Mouse (Mus musculus) liver (tissue): ENCODE data around the gene Fam69b.

ENCODE experiments used
- DNase-seq: peaks from one replicate; pipeline ENCODE4 v3.0.0-alpha.2; 2020; ENCODE audit warnings: mixed read lengths

Fam69b gene

DNA sequence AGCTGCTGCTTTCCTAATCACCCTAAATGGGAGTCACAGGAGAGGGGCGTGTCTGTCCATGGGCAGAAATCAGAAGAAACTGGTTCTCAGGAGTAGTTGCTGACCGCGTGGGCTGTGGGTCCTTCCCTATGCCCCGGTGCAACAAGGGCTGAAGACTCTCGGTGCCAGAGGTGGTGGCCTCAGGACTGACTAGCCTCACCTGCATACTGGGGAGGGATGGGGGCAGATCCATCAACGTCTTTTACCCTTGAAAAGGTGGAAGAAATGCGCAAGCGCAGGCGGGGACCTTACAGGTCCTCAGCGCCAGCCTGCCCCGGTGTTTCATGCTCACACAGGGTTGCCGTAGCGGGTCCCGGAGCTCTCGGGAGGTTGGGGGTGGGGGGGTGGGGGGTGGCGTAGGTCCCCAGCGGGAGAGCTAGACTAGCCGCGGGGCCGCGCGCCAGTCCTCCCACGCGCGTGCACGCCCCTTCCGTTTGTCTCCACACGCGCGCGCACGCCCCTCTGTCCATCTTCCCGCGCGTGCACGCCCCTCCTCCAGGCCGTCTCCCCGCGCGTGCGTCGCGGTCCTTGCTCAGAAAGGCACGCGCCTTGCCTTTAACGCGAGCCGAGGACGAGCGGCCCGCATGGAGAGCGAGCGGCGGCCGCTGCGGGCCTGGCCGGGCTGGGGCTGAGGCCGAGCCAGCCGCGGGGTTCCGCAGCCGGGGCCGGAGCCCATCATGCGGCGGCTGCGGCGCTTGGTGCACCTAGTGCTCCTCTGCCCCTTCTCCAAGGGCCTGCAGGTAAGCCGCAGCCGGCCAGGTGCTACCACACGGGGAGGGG, at the start of gene Fam69b:
Gene Fam69b, plus strand, starts transcription at position 537 of the 819 bp plus-strand sequence.
- peak; percentile 62 for DNase-seq

DNA sequence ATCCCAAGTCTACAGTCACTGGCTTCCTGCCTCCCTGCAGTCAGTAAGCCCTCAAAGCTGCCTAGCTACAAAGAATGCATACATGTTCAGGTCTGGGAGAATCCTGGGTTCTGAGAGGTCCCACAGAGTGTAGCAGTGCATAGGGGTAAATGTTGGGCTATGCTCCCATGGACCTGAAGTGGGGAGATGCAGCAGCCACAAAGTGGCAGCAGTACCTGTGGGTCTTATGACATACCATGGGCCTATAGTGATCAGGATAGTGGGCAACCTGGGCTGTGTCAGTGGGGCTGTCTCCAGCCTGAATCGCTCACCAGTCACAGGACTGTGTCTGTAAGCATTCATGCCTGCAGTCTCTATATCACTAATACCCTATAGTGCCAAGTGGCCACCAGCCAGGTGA, 48.5 kb upstream of the Fam69b start, which contains the start of gene Egfl7:
Gene Egfl7, plus strand, starts transcription at position 301 of the 400 bp plus-strand sequence.
- DNase-seq = no peak

DNA sequence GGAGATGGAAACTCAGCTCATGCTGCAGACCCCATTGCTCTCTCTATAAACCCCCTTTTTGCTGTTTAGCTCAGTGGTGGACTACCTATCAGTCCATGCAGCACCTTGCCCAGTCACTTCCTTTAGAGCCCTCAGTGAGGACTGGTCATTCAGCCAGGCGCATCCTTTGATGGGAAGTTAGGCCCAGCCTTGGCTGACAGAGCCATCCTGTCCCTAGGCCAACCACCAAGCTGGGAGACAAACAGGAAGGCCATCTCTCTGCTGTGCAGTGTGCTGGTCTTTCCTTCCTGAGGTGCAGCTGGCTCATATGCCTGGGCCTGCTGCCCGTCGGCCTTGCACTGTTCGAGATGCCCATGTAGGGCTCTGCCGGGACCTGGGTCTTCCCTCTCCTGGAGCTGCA, 47.5 kb upstream of the Fam69b start:
- no peak for DNase-seq

DNA sequence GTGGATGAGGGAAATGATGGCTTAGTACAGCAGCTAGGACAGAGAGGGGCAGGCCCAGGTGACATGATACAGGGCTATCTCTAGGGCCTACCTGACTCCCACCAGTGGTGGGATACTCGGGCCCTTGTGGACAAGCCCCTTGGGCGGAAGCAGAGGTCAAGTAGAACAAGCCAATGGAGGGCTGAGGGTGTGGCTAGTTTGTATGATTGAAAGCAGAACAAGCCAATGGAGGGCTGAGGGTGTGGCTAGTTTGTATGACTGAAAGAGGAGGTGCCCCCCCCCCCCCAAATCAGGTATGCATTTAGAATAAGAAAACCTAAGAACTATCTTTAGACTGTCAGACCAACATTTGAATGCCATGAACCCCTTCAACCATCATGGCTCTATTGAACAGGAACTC, 46.1 kb upstream of the Fam69b start:
- no peak for DNase-seq

DNA sequence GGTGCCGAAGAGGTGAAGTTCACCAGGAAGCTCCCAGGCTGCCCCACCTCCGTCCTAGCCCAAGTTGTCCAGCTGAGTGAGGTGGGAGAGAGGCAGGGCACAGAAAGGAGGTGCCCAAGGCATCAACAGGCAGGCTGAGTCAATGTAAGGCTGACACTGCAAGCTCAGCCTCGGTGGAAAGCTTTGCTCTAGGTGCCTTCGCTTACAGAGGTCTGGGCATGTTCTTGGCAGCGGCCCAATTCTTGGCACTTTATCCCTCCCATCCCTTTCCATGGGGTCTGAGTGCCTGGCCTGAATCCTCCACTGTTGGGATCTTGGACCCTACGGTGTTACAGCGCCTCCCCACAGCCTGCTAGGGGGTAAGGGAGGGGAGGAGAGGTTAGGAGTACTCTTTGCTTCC, 45.5 kb upstream of the Fam69b start:
- no peak for DNase-seq

DNA sequence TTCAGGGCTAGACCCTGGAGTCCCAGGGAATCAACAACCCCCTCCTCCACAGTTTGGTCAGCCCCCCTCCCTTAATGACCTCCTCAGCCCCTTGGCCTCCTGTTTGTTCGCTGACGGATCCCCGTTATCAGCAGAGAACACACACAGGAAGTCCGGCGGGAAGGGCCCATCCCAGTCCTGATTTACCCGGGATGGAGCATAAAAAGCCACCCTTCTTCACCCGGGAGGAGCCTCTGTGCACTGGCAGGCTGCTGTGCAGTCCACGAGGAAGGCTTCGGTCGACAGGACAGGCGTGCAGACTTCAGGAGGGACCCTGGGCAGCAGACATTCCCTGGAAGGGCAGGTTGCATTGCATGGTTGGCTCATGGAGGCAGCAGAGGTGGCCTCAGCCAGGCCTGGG, 44.6 kb upstream of the Fam69b start:
- DNase-seq = peak; percentile 41

DNA sequence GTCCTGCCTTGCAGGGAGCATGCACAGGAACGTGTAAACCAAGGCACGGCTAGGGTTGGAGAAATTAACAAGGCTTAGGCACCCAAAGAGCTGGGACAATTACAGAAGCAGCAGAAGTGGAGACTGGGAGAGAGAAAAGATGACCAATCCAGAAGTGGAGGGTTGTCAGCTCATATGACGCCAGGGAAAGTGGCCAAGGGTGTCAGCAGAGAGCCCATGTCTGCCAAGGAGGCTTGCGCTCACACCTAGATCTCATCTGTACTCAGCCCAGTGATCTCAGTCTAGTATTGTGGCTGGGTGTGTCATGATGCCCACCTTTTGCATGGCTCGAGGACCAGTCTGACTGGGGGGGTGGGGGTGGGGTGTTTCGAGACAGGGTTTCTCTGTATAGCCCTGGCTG, 42.5 kb upstream of the Fam69b start:
- DNase-seq = no peak

DNA sequence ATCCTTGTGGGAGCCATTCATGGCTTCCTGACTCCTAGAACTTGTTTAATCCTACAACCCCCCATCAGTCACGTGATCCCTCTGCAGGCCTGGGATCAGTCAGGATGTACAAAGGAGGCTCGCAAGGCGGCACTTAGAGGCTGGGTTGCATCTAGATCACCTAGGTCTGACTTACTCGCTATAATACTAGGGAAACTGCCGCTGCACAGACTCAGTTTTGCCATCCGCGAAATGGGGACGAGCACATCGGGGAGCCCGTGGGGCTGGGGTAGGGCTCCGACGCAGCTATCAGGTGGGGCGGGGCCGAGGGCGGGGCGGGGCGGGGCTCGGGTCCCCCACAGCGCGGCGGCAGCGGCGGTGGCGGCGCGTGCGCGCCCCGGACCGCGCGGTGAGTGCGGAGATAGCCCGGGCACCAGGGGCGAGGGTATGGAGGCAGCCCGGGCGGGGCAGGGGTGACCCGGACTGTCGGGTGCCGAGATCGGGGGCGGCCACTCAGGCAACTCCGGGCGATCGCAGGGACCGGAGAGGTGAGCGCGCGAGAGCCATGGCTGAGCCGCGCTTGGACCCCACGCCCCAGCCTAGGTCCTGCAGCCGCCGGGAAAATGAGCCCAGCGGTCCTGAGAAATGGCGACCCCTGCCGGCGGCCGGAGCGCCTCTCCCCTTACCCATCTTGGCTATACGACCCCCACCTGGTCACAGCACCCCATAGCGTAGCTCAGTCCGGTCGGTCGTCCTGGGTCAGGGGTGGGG, 41.8 kb upstream of the Fam69b start, which contains the start of gene Gm20532:
Gene Gm20532, plus strand, starts transcription at position 346 of the 750 bp plus-strand sequence.
- DNase-seq = peak; percentile 78

DNA sequence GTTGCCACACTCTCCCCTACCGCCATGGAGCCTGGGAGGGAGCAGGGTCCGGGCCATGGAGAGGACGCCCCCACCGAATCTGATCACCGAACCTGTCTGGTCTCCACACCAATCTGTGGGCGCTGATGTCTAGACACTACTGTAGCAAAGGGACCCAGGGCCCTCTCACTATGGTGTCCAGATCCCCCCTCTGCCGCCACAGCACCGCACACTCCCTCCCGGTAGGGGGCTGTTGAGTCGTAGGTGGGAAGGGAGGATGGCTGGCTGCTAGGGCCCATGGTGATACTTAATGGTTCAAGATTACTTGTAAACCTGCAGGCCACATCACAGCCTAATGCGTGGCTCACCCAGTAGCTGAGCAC, 41.2 kb upstream of the Fam69b start:
- DNase-seq = no peak

DNA sequence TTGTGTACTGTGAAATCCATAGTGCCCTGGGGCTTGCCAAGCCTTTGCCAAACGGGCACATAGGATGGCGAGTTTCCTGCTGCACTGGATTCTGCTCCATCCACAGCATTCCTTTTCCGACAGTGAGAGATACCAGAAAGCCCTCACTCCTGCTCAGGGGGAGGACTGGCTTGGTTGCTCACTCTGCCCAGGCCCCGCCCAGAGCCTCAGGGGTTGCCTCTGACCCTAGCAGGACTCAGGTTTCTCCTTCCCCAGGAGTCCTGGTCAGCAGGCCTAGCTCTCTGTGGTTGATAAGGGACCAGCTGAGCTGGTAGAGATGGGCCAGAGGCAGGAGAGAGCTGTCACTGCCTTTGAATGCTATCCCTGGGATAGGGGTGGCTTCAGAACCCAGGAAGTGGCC, 39.7 kb upstream of the Fam69b start:
- no peak for DNase-seq

DNA sequence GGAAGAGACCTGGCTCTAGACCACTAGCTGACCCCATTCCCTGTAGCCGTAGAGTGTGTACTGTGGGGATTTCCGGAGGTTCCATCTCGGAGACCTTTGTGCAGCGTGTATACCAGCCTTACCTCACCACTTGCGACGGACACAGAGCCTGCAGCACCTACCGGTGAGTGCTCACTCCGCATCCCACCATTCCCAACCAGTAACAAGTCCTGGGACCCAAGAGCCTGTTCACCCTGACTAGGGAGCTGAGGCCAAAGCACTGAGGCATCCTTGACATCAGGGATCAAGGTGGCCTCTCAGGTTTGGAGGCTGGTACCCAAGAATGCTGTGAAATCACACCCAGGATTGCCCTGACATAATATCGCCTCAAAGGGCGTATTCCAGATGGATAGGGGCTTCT, 39.0 kb upstream of the Fam69b start:
- DNase-seq = no peak

DNA sequence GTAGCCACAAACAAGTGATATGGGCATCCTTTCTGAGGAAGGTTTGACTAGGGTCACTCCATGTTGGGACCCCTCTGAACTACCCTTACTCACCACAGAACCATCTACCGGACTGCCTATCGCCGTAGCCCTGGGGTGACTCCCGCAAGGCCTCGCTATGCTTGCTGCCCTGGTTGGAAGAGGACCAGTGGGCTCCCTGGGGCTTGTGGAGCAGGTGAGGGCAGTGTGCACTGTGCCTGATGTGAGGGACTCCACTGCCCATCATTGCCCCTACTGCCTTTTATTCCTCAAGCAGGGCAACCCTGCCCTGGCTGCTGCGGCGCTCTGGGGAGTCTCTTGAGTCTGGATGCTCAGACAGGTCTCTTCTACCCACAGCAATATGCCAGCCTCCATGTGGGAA, 38.0 kb upstream of the Fam69b start:
- no peak for DNase-seq

DNA sequence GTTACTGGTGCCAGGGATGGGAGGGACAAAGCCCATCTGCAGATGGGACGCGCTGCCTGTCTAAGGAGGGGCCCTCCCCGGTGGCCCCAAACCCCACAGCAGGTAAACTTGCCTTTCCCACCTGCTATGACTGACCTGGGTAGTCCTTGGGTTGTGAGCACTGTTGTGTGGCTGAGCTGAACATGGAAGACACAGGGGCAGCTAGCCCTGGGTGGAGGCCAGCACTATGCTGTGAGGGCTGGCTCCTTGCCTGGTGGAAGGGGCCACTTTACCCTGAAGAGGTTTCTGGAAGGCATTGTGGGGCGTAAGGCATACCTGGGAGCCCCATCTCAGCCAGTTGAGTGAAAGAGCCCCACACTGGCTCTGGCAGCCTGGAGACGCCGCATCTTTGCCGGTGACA, 37.3 kb upstream of the Fam69b start:
- DNase-seq = no peak

DNA sequence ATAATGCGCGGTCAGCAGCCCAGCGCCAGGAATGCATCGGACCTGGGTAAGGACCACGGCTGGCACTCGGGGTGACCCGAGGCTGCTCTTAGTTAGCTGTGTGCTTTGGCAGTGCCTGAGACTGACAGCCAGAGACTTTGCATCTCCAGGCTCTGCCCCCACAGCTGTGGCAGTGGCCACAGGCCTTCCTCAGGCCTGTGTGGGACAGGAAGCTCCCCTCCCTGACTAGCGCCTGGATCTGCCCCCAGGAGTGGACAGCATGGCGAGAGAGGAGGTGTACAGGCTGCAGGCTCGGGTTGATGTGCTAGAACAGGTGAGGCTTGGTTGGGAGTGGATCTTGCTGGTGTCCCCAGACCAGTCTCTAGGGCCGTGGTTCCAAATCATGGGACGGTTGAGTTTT, 36.8 kb upstream of the Fam69b start:
- DNase-seq = no peak

DNA sequence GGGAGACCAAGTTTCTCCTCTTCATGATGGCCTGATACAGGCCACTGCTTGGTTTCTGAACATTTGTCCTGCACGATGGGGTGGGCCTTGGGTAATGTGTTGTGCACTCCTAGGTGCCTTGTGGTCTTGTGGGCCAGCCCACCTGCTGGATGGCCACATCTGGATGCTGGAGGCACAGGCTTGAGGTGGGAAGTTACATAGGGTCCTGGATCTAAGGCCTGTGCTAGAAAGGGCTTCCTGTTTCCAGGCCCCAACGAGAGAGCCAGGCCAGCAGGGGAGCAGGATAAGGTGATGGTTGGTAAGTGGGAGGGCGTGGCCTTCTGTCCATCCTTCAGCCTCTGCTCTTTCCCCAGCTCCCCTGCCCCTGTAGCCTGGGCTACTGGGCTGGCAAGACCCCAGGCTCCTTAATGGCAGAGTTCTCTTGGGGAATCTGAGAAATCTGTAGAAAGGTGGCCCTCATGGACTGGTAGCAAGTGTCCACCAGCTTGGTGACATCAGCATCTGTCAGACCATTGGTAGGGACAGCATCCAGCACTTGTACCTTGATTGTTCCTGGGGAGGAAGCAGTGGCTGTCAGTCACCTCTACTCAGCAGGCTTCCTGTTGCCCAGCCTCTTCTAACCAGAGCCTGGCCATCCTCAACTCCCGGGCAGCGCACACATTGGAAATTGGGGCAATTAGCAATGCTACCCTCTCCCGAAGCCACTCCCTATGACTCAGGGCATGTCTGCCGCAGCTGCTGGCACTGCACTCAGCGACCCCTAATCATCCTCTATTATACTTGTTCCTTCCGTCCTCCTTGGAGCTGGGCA, 34.8 kb upstream of the Fam69b start:
- DNase-seq = no peak

DNA sequence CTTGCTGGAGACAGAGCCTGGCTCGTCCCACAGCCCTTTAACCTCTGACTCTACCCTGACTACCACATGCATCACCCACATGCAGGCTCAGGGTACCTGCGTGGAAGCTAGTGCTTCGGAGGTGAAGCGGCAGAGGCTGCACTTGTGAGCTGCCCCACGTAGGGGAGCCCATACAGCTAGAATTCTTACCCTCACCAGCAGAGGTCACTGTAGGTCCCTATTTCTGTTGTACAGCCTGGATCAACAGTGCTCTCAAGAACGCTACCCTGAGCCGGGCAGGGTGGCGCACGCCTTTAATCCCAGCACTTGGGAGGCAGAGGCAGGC, 34.3 kb upstream of the Fam69b start:
- peak; percentile 61 for DNase-seq

DNA sequence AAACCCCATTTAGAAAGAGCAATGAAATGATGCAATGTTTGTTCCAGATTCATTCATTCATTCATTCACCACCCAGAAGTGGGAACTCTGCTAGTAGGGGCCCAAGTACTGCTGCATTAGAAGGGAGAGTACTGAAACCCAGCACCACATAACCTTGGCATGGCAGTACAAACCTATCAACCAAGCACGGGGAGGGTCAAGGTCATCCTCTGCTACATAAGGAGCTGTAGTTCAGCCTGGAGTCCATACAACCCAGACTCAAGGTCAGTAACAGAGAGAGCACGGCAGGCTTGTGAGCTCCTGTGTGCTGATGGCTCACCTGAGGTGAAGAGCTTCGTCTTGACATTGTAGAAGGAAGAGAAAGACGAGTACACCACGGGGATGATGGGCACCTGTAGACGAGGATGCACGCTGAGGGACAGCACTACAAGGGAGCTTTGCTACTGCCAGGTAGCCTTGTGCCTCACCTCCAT, 33.8 kb upstream of the Fam69b start:
- no peak for DNase-seq

DNA sequence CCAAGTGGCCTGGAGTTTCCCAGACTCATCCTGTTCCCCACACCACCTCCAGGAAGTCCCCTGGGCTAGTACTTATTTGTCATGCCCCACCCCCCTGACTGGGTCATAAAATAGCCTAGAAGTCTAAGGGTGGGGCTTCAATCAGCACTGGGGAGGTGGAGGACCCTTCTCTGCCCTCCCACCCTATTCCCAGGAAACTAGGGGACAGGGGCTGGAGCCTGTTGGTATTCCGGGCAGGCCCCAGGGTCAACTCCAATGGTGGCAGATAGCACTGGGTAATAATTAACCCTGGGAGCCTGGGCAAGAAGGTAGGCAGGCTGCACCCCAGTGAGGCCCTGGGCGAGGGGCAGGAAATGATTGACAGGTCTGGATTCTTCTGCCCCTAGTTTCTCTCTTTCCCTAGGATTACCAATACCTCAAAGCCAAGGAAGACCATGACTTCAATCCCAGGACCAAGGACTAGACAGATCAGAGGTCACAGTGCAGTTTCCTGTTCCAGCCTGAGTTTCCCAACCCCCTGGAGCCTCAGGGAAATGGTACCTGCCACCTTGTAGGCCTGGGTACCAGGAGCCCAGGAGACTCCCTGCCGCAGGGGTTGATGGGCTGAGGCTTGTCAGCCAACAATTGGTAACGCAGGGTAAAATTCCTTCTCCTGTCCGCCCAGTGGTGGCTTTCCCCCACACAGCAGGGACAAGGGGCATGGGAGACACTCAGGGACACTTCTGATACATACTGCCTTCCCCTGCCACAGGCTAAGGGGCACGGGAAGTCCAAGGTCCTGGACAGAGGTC, 33.1 kb upstream of the Fam69b start:
- DNase-seq = peak; percentile 49

DNA sequence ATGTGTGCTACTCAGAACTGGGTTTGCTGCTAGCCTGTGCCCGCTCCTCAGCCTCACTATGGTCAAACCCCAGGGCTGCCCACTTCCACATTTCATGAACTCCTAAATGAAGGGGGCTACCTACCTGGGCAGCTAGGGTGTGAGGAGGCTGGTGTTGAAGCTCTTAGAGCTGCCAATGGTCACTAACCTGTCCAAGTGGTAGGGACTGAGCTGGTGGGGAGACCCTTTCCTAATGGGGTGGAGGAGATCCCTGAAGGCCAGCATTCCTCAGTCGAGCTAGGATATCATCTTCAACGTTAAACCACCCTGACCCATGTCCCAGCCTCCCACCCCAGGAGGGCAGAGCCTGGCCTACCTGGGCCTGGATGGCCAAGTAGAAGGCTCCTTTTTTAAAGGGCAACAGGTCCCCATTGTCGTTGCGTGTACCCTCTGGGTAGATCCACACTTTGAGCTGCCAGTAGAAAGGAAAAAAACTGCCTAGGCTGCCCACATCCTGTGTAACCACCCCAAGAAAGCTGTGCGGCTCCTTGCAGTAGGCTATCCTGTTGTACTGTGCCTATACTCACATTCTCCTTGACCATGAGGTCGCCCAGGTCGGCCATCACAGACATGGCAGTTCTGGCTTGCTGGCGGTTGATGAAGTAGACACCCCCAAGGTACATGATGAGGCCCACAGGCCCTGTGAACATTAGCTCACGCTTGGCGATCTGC, 32.4 kb upstream of the Fam69b start:
- DNase-seq = peak; percentile 4

DNA sequence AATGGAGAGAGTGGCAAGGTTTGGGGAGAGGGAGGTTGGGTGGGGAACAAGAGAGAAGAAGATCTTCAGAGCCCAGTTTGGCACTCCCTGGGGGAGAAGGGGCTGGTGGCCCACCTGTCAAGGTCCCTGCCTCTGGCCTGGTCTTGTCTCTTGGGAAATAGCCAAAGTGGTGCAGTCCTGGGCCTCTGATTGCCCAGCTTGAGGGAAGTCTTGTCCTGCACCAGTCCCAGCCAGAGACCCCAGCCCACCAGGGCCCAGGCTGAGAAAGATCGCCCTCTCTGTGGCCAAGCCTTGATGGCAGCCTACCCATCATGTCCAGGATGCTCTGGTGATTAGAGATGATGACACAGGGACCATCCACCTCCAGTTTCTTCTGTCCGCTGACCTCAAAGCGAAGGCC, 31.4 kb upstream of the Fam69b start:
- DNase-seq = peak; percentile 3

DNA sequence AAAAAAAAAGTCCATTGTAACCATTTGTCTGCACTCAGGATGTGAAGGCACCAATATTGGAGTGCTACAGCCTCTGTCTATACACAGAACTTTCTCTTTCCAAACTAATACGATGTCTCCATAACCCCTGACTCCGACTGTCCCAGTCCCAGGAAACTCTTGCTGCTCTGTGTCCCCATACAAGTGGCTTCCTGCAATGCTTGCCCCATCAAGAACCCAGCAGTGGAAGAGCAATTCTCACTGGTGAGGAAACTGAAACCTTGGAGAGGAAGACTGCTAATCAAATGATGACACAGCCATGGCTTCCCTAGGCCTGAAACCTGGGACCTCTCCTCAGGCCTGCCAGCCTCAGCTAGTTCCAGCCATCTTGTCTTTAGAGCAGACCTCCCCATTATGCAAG, 30.4 kb upstream of the Fam69b start:
- no peak for DNase-seq

DNA sequence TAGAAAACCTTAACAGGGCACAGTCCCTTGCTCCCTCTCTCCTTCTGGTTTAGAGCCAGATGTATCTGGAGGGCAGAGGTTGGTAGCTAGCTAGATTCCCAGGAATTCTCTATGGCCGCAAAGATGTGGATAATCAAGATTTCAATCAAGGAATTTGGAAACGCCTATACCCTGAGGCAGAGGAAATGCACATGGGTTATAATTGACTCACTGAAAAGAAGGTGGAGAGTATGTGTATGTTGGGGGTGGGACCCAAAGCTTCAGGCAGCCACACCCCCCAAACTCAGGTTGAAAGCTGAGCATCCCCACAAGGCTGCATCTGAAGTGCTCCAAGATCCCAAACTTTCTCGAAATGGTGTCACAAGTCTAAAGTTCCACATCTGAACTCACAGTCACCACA, 29.8 kb upstream of the Fam69b start:
- no peak for DNase-seq
